Mouse (Mus musculus): Measurements from ENCODE around the gene Tdgf1. TPM values are rescaled to one million over a fixed set of nuclear protein-coding genes. Genes with fewer than 3 reads are reported as not detected.
A peak's percentile ranks its signal among the peaks of the same experiment; 100 is the strongest.

Gene Tdgf1
- total RNA-seq, 2 experiments from 2014 or later = 0.49 TPM

DNA sequence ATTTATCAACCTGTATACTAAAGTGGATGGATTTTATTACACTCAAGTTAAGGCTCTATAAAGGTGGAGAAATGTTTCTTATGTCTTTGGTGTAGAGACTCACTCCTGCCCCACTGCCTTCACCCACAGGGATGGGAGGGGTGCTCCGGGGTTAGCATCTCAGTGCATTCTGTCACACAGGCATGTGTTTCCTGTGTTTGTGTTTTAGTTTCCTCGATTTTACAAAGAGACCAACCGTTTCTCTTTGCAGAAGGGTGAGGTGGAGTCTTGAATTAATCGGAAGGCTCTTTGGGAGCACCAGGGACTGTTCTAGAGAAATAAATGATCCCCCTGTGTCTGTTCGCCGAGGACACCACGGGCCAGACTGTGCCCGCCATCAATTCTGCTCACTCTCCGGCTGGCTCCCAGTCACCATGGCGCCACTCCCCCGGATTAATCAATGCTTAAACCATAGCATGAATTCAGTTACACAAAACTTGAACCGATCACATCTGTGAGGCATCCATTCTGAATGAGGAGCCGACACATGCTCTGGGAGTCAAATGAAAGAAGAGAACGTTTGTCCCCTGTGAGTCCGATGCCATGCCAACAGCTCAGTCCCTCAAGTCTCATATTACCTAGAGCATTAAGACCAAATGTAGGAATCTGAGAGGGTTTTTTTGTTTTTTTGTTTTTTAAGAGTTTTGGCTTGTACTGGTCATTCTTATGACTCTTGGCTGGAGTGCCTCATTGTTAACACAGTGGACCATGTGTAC, 25.1 kb downstream of the Tdgf1 start:
- H3K27ac ChIP-seq = peak overlapping the region; percentile 51; the same call in 1 of the 2 replicates
- no peak for TF ChIP-seq CTCF (conservative IDR thresholded peaks at IDR 0.05)
- no peak for DNase-seq (ENCODE audit: low spot score in 2 of 2)
- H3K4me3 ChIP-seq = no peak overlapping the region; the same call in 1 of the 2 replicates

DNA sequence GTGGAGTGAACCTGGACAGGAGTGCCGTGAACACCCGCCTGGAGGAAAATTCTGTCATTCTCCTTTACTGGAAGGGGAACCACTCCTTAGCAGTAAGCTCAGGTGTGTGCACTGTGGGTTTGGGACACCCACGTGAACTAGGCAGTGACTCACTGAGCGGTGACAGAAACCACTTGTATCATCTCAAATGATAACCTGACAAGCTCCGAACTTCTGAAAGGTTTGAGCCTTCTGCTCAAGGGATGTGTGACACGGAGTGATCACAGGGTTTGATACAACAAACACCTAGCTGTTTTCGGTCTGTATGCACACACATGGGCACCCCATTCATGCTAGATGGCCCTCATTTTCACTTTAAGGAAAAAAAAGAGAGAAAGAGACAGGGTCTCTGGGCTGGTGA, 29.2 kb downstream of the Tdgf1 start, which contains the start of gene Fam240a:
Fam240a (minus strand) TSS at position 76 of the 400 bp plus-strand sequence.
- DNase-seq (ENCODE audit: low spot score in 2 of 2) = no peak
- TF ChIP-seq CTCF (conservative IDR thresholded peaks at IDR 0.05) = no peak

DNA sequence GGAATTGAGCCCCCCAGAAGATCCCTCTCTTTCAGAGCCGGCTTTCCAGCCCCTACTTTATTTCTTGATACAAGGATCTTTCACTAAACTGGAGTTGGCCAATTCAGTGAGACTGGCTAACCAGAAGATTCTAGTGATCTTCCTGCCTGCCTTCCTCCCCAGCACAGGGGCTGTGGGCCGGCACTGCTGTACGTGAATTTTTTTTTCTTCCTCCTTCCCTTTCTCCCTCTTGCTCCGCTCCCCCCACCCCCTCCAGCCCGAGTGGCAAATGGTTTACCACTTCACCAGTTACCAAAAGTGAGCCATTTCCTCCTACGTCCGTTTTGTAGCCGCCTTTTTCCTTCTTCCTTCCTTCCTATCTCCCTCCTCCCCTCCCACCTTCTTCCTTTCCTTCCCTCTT, 30.5 kb downstream of the Tdgf1 start:
- no peak for TF ChIP-seq CTCF (conservative IDR thresholded peaks at IDR 0.05)
- H3K4me3 ChIP-seq = no peak overlapping the region
- DNase-seq (ENCODE audit: low spot score in 2 of 2) = no peak
- H3K27ac ChIP-seq = no peak overlapping the region

More for the DNA sequence above, 29.2 kb downstream of the Tdgf1 start, which contains the start of gene Fam240a:
- Histone ChIP-seq H3K4me3 (no peak within 1 kb of the TSS), H3K27ac (no peak within 1 kb of the TSS)

DNA sequence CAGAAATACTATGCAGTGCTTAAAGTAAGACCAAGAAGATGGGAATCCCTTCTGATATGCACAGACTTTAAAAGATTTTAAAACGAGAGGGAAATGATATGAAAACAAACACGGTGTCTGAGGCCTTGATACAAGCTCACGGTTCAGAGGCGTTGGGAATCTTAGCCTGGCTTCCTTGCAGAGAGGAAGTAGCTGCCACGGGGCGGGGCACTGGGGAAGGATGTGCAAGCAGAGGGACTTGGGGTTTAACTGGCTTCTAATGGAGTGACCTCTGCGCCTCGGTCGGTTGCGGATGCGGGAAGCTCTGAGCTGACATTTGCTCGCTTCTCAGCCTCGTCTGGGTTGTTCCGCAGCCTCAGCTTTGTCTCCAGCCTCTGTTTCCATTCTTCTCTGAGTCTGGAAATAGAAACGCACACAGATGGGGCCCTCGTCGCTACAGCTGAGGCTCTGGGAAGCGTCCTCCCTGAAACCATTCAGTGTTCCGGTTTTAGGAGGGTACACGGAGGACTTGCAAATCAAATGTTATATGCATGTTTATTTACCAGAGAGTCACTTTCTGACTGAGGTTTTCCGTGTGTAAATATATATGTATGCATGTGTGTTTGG, 31.2 kb downstream of the Tdgf1 start:
- TF ChIP-seq CTCF (conservative IDR thresholded peaks at IDR 0.05) = no peak
- no peak for DNase-seq (ENCODE audit: low spot score in 2 of 2)
- no peak overlapping the region for H3K4me3 ChIP-seq
- 0 out of 2 replicates have a peak overlapping the region, but pooled peaks have one; percentile 36 for H3K27ac ChIP-seq

DNA sequence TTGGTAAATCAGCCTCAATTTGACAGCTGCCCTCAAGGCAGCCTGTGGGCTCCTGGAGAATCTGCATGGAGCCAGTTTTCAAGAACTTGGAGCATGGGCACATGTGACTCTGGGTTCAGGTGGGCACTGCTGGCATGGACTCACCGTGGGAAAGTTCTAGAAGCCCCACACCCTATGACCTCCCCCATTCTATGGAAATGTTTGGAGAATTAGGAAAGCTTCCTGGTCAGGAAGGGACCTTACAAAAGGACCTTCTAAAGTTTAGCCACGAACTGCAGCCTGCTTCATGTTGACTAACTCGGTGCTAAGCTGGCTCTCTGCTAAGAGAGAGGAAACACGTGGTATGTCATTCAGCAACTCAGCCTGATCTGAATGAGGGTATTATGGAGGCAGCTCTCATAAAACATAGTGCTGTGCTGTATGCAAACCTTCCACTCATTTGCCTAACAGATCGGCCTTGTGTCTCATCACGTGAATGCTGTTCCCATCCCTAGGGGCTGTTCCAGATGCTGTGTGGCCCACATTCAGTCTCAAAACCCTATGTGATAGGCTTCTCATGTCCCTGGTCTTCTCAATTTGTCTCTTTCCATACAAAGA, 36.5 kb downstream of the Tdgf1 start:
- DNase-seq (ENCODE audit: low spot score in 2 of 2) = no peak
- TF ChIP-seq CTCF (conservative IDR thresholded peaks at IDR 0.05) = no peak

DNA sequence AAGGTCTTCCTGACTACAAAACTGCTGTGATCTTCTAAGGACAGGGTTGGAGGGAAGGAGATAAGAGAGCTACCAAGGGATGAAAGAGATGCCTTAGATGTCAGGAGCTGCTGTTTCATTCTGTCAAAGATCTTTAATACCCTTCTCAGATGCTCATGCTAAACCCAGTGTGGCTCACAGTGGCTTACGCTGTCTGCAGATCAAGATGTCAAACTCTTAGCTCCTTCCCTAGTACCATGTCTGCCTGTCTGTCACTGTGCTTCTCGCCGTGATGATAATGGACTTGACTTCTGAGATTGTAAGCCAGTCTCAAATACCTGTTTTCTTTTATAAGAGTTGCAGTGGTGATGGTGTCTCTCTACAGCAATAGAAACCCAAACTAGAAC, 37.3 kb downstream of the Tdgf1 start:
- no peak for TF ChIP-seq CTCF (conservative IDR thresholded peaks at IDR 0.05)
- Histone ChIP-seq H3K4me3 (no peak overlapping the region), H3K27ac (no peak overlapping the region)
- DNase-seq (ENCODE audit: low spot score in 2 of 2) = no peak

More for the DNA sequence above, 36.5 kb downstream of the Tdgf1 start:
- no peak overlapping the region for H3K4me3 ChIP-seq
- H3K27ac ChIP-seq = no peak overlapping the region; the same call in 1 of the 2 replicates

DNA sequence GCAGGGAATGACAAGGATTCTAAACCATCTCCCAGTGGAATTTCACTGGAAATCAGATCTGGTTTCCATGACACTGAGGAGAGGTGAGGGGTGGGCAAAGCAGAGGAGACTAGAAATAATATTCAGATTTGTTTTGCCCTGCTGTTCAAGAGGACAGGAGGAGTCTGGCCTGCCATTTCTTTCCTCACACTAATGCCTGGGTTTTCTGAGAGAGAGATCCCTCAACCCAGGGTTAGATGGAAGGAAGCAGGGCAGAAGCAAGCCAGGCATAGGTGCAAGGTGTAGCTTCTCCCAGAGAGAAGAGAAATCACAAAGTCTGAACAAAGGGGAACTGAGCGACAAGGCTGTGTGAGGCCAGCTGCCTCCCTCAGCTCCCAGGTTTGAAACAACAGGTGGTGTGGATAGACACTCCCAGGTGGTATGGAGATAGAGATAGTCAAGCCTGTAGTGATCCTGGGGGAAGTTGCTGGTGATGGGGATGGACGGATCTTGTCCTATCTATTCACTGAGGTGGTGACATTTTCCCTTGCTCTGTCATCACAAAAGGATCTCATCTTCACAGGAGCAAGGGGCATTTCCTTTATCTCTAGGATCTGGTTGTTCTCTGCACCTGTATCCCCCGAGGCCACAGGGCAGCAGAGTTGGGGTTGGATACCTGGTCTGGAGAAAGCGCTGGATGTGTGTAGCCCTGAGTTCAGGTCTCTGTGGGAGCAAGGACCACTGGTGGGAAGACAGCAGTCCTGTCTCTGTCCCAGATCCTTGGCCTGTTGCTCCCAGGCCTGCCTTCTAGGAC, 37.9 kb downstream of the Tdgf1 start:
- no peak overlapping the region for H3K27ac ChIP-seq
- no peak for TF ChIP-seq CTCF (conservative IDR thresholded peaks at IDR 0.05)
- DNase-seq (ENCODE audit: low spot score in 2 of 2) = no peak

DNA sequence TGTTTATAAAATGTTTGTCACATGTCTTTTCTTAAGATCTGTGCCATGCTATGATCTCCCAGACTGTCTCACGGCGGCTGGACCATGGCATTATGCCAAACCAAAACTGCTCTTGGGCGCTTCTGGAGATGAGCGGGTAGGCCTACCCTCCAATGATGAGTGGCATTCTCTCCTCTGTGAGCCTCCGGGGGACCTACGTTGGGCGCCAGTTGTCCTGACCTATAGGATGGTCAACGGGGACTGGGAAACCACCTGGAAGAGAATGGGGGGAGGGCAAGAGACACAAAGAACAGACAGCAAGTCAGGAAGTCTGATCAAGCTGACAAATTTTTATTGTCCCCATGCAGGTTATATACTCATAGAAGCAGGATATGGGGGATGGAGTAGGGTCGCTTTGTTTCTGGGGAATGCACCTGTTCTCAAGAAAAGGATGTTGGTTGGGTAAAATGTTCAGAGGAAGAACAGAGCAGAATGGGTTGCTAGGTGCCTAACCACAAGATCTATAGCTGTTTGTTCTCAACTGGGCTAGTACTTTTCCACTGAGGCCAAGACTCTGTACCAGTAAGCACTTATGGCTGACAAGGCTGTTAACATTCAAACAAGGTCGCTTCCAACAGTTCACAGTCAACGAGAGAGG, 38.6 kb downstream of the Tdgf1 start:
- H3K4me3 ChIP-seq = no peak overlapping the region
- no peak for DNase-seq (ENCODE audit: low spot score in 2 of 2)

More for the DNA sequence above, 37.9 kb downstream of the Tdgf1 start:
- H3K4me3 ChIP-seq = no peak overlapping the region

DNA sequence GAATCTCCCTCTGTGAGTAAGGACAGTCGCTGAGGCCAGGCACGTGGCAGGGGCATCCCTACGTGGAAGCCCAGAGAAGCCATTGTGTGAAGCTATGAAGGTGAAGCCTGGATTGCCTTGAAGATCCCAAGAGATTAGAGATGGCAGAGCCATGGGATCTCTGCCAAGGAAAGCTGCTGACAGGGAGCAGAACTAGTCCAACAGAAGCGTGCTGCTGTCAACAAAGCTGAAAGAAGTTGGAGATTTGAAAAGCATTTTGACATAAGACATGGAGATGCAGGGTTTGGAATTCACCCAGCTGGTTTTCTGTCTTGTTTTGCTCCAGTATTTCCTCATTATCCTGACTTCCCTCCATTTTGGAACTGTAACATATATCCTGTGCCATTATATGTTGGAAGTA, 43.7 kb downstream of the Tdgf1 start:
- no peak overlapping the region for H3K4me3 ChIP-seq
- no peak overlapping the region for H3K27ac ChIP-seq
- no peak for DNase-seq (ENCODE audit: low spot score in 2 of 2)
- no peak for TF ChIP-seq CTCF (conservative IDR thresholded peaks at IDR 0.05)

More for the DNA sequence above, 38.6 kb downstream of the Tdgf1 start:
- no peak overlapping the region for H3K27ac ChIP-seq
- TF ChIP-seq CTCF (conservative IDR thresholded peaks at IDR 0.05) = no peak

DNA sequence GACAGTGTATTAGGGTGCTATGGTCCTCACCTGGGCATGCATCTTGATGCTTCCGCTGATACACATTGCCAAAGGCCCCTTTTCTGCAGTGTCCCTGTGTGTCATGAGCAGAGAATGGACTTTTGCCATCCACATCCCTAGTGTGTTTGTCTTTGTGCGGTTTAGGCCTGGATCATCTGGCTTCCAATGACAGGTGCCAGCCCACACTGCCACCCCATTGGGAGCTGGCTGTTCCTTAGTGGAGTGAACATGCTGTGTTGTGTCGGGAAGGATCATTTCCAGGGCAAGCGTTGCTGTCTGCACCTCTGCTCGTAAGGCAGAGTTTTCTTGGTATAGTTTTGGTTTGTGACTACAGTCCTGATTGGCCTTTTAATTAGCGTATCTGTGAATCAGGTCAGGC, 44.8 kb downstream of the Tdgf1 start:
- no peak overlapping the region for H3K4me3 ChIP-seq
- no peak overlapping the region for H3K27ac ChIP-seq
- TF ChIP-seq CTCF (conservative IDR thresholded peaks at IDR 0.05) = no peak
- no peak for DNase-seq (ENCODE audit: low spot score in 2 of 2)

DNA sequence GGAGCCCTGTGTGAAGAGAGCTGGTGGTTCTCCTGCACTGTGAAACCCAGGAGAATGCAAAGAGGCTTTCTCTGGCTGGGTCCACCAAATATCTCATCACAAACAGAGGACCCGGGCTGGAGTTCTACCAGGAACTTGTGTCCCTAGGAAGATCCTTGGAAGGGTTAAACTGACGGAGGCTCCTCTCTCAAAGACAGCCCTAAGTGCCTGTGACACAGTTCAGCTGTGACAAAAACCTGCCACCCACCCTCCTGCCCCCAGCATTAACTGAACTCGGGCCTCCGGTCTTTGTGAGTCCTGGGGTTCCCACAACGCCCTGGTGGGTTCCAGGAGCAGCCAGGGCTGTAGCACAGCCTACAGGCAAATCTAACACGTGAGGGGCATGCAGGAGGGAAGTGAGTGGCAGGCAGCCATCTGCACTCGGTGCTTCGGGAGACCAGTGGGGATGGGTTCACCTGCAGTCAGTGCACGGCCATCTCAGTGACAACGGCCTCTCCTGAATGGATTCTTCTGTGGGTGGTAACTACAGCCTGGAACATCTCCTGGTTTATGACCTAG, 46.4 kb downstream of the Tdgf1 start:
- no peak for TF ChIP-seq CTCF (conservative IDR thresholded peaks at IDR 0.05)
- no peak overlapping the region for H3K27ac ChIP-seq
- H3K4me3 ChIP-seq = no peak overlapping the region
- no peak for DNase-seq (ENCODE audit: low spot score in 2 of 2)

DNA sequence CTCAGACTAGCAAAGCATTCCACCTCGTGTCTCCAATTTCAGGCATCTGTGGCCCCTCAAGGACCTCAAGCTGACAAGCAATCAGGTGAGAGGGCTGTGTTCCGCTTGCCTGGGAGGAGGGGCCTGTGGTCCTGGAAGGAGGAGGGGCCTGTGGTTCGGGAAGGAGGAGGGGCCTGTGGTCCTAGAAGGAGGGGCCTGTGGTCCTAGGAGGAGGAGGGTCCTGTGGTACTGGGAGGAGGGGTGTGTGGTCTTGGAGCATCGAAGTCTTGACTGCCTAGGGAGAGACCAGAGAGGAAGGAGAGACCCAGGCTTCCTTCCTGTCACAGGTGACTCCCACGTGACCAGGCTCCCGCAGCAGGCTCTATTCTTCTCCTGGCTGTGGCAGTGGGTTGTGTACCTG, 49.4 kb downstream of the Tdgf1 start:
- no peak overlapping the region for H3K4me3 ChIP-seq
- no peak for DNase-seq (ENCODE audit: low spot score in 2 of 2)
- H3K27ac ChIP-seq = no peak overlapping the region
- no peak for TF ChIP-seq CTCF (conservative IDR thresholded peaks at IDR 0.05)

Data from layer of hippocampus, adult 2 months (tissue).